8 mouse cellular contexts compared by ENCODE assay signal in the genomic region with DNA sequence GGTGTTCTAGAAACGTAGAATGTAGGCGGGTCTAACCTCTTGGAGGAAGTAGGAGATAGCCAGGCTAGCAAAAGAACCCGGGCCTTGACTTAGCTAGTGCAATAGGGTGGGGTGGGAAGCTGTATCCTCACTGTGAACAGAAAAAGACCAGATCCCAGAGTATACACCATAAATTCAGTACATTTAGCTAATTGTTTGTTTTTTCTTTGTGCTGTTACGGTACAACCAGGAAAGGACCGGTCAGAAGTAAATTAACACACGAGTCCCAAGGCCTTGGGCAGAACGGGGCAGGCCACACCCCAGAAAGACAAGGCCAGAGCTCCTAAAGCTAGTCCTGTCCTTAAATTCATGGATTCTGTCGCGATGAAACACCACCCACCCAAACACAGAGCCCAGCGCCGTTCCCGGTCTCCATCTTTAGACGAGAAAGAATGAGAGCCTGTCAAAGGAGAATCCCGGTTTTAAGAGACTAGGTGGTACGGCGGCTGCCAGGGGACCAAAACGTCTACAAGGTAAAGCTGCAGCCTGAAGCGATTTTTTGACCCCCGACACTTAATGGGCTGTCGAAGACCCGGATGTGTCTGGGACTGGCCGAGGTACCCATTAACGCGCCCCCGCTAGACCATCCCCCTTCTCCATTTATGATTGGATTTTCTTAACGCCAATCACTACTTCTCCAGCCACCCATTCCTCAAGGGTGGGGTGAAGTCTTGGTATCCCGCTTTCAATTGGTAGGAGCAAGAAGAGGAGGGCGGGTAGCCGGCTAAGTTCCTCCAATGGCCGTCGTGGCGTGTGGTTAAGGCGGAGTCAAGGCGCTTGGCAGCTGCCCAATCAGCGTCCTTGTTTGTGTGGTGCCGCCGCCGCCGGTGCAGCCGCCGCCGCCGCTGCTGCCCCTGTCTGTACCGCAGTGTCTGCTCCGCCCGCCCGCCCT. TPM values are rescaled to one million over a fixed set of nuclear protein-coding genes. Genes with fewer than 3 reads are reported as not detected.
DNase-seq lines count a peak whose midpoint lies in the region; ATAC-seq and TF ChIP-seq lines count a peak whose summit lies in the region.

A gene (plus strand): TSS at position 834 of the 931 bp plus-strand sequence.

- no peaks in the 10 kb centered on the region for H3K9me3 ChIP-seq in embryonic facial prominence, embryonic 15.5 days (replicated peaks)
- no peaks in the 10 kb centered on the region for H3K9me3 ChIP-seq in limb, embryonic 14.5 days (ENCODE audit: control insufficient read depth, low read length)
- H3K9me3 ChIP-seq in midbrain, postnatal 0 days (ENCODE audit: low read length): no peaks in the 10 kb centered on the region

- DNase-seq in 416B (ENCODE audit: low read depth): peak; percentile 100
- DNase-seq in heart, adult 8-10 months (ENCODE audit: low spot score): peak; percentile 100
- DNase-seq in kidney, adult 9 months: peak; percentile 100
- peak; percentile 100 for DNase-seq in limb, embryonic 14.5 days (ENCODE audit: low spot score)
- DNase-seq in midbrain, postnatal 0 days (ENCODE audit: low spot score): peak; percentile 100
- peak; percentile 91 to 95 for DNase-seq in spleen, postnatal 14 days (ENCODE audit: low spot score in 2 of 2)

- H3K27me3 ChIP-seq in embryonic facial prominence, embryonic 15.5 days: no peaks in the 10 kb centered on the region
- H3K27me3 ChIP-seq in limb, embryonic 14.5 days (ENCODE audit: control insufficient read depth, insufficient read depth, low read length): no peaks in the 10 kb centered on the region
- no peaks in the 10 kb centered on the region for H3K27me3 ChIP-seq in midbrain, postnatal 0 days (ENCODE audit: insufficient read depth, low read length)

- H3K4me3 ChIP-seq in bone marrow, adult 2 months (replicated peaks; ENCODE audit: control insufficient read depth, low read depth, low read length): peak within 1 kb of the TSS; percentile 91
- peak within 1 kb of the TSS; percentile 76 for H3K4me3 ChIP-seq in embryonic facial prominence, embryonic 15.5 days (replicated peaks)
- peak within 1 kb of the TSS; percentile 95 for H3K4me3 ChIP-seq in limb, embryonic 14.5 days (replicated peaks; ENCODE audit: low read length)
- H3K4me3 ChIP-seq in midbrain, postnatal 0 days (ENCODE audit: low read depth, low read length): peak within 1 kb of the TSS; percentile 85

- peak within 1 kb of the TSS; percentile 76 for H3K4me2 ChIP-seq in embryonic facial prominence, embryonic 15.5 days (replicated peaks)
- H3K4me2 ChIP-seq in limb, embryonic 14.5 days (replicated peaks; ENCODE audit: low read depth, low read length, severe bottlenecking): peak within 1 kb of the TSS; percentile 80
- H3K4me2 ChIP-seq in midbrain, postnatal 0 days (ENCODE audit: low read depth, low read length, poor library complexity, severe bottlenecking): peak within 1 kb of the TSS; percentile 89

- TF ChIP-seq POLR2A in bone marrow, adult 2 months (IDR thresholded peaks at IDR 0.05; ENCODE audit: borderline replicate concordance, control insufficient read depth, low read depth, low read length): no peak; the same call in 1 of the 2 replicates
- peak; percentile 76; the same call in 1 of the 2 replicates for TF ChIP-seq POLR2A in limb, embryonic 14.5 days (IDR thresholded peaks at IDR 0.05; ENCODE audit: borderline replicate concordance, extremely low read depth, insufficient read depth, insufficient read length)

- WGBS in bone marrow, adult 2 months: under 1% methylated on average over 47 of the region's 47 CpGs
- under 1% methylated on average over 47 of the region's 47 CpGs for WGBS in embryonic facial prominence, embryonic 15.5 days
- under 1% methylated on average over 34 of the region's 47 CpGs for WGBS in limb, embryonic 14.5 days
- WGBS in midbrain, postnatal 0 days: under 1% methylated on average over 47 of the region's 47 CpGs

- no peaks in the 10 kb centered on the region for H3K36me3 ChIP-seq in embryonic facial prominence, embryonic 15.5 days
- H3K36me3 ChIP-seq in limb, embryonic 14.5 days (ENCODE audit: control insufficient read depth, insufficient read depth, low read length): no peaks in the 10 kb centered on the region
- H3K36me3 ChIP-seq in midbrain, postnatal 0 days (ENCODE audit: insufficient read depth, low read length): no peaks in the 10 kb centered on the region

- H3K27ac ChIP-seq in bone marrow, adult 2 months (ENCODE audit: control insufficient read depth, insufficient read depth, low read depth, low read length, poor library complexity): peak within 1 kb of the TSS; percentile 89
- peak within 1 kb of the TSS; percentile 97 for H3K27ac ChIP-seq in embryonic facial prominence, embryonic 15.5 days (replicated peaks)
- peak within 1 kb of the TSS; percentile 97 for H3K27ac ChIP-seq in limb, embryonic 14.5 days (replicated peaks; ENCODE audit: low read depth, low read length)
- peak within 1 kb of the TSS; percentile 96 for H3K27ac ChIP-seq in midbrain, postnatal 0 days (ENCODE audit: low read depth, low read length)

- peak; percentile 100 for ATAC-seq in embryonic facial prominence, embryonic 15.5 days (ENCODE audit: insufficient number of reproducible peaks, low FRiP score, low TSS enrichment, low read depth)
- peak; percentile 98 for ATAC-seq in limb, embryonic 14.5 days (ENCODE audit: low FRiP score, low read depth)
- peak; percentile 98 for ATAC-seq in midbrain, postnatal 0 days (ENCODE audit: low FRiP score)

- H3K9ac ChIP-seq in embryonic facial prominence, embryonic 15.5 days: peak within 1 kb of the TSS; percentile 71
- H3K9ac ChIP-seq in limb, embryonic 14.5 days (ENCODE audit: low read depth, low read length, severe bottlenecking): peak within 1 kb of the TSS; percentile 92
- H3K9ac ChIP-seq in midbrain, postnatal 0 days (replicated peaks; ENCODE audit: low read length, poor library complexity, severe bottlenecking): peak within 1 kb of the TSS; percentile 93

- TF ChIP-seq CTCF in bone marrow, adult 2 months (IDR thresholded peaks at IDR 0.05; ENCODE audit: control insufficient read depth, insufficient read depth, low read length): no peak
- TF ChIP-seq CTCF in midbrain, postnatal 0 days (IDR thresholded peaks at IDR 0.05): 0 out of 2 replicates have a peak, but pooled peaks have one; percentile 0

- H3K4me1 ChIP-seq in bone marrow, adult 2 months (ENCODE audit: control insufficient read depth, insufficient read depth, low read length): no peaks in the 10 kb centered on the region; the same call in 1 of the 2 replicates
- peaks cover 14% of the 10 kb centered on the region for H3K4me1 ChIP-seq in embryonic facial prominence, embryonic 15.5 days
- peaks cover 13% of the 10 kb centered on the region for H3K4me1 ChIP-seq in limb, embryonic 14.5 days (ENCODE audit: control insufficient read depth, insufficient read depth, low read length)
- peaks cover 10% of the 10 kb centered on the region; the same call in 1 of the 2 replicates for H3K4me1 ChIP-seq in midbrain, postnatal 0 days (ENCODE audit: insufficient read depth, low read length)

RNA-seq across cellular contexts. Expression of the gene that starts here (rescaled TPM):
- polyA plus RNA-seq in bone marrow, adult 2 months (2011; ENCODE audit: insufficient read depth, insufficient read length, low replicate concordance, missing spikeins): 13.9 and 17.5 TPM in 2 replicates
- polyA plus RNA-seq in embryonic facial prominence, embryonic 15.5 days (2015; fragmentation: Nextera tagmentation; extraction: Ambion mirVana): 15.2 and 16.8 TPM in 2 replicates
- total RNA-seq in heart, adult 8-10 months (2022): 10 to 100 TPM; 41.4 to 51.4 (median 46.0) TPM
- polyA plus RNA-seq in limb, embryonic 14.5 days (2012; rRNA removed): 39.9 and 44.6 TPM in 2 replicates
- 16.8 and 17.6 TPM in 2 replicates for polyA plus RNA-seq in limb, embryonic 14.5 days (2014; fragmentation: Nextera tagmentation; extraction: Ambion mirVana)
- 27.3 and 29.8 TPM in 2 replicates for total RNA-seq in midbrain, postnatal 0 days (2014; rRNA removed)
- polyA plus RNA-seq in midbrain, postnatal 0 days (2015; fragmentation: Nextera tagmentation; extraction: Ambion mirVana): 10.2 and 12.9 TPM in 2 replicates

Comparison
In these comparisons a context has a peak if more than half of its experiments do, and no peak if none do; other contexts are left out.
1. Peak in every context shown above with its lines: DNase-seq, ATAC-seq, H3K4me3 ChIP-seq and H3K27ac ChIP-seq.